Mouse (Mus musculus): ENCODE results near the gene Gm49361. TPM values are rescaled to one million over a fixed set of nuclear protein-coding genes. Genes with fewer than 3 reads are reported as not detected.
"Not testable (repeated sequence)": the region's sequence is repeated elsewhere in the genome, so short reads cannot be mapped to it uniquely, and the experiment has no call there.

The Gm49361 gene
- polyA plus RNA-seq, 1 experiment from 2014 or later: not detected

- H3K9me3 ChIP-seq (replicated peaks; ENCODE audit: control insufficient read depth, low read length): no peaks in the 10 kb centered on the region
- H3K4me3 ChIP-seq (replicated peaks; ENCODE audit: low read length): no peak within 1 kb of the TSS
- no peaks in the 10 kb centered on the region for H3K27me3 ChIP-seq (ENCODE audit: control insufficient read depth, insufficient read depth, low read length)
- no peak within 1 kb of the TSS for H3K4me2 ChIP-seq (ENCODE audit: low read depth, low read length)
- 72% methylated on average over 4 of the region's 4 CpGs for WGBS
- H3K36me3 ChIP-seq (ENCODE audit: control insufficient read depth, insufficient read depth, low read length): no peaks in the 10 kb centered on the region
- H3K9ac ChIP-seq (ENCODE audit: low read length): no peak within 1 kb of the TSS
- H3K27ac ChIP-seq (ENCODE audit: low read length): no peak within 1 kb of the TSS
- no peak for ATAC-seq (ENCODE audit: insufficient read depth, low FRiP score)
- H3K4me1 ChIP-seq (ENCODE audit: control insufficient read depth, insufficient read depth, low read length): peaks cover 10% of the 10 kb centered on the region
Observed at GRCm38 (mm10) chr14:57758237-57758636, 12.3 kb upstream of the Gm49361 start, which contains the start of gene Lats2. TSS of gene Lats2 (minus strand) at chr14:57758388.

DNA sequence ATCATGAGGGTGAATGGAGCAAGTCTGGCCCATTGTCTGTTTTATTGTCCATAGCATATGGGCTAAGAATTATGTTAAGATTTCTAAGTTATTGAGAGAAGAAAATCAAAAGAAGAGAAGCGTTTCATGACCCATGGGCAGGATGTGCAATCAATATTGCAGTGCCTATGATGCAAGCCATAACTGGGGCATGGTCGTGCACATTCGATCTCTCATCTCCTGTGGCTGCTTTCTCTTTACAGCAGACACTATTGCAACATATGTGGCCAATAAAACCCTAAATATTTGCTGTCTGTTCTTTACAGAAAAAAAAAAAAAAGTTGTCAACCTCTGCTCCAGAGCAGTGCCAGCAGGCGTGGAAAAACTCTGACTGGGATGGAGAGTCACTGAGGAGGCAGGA, 10.2 kb upstream of the Gm49361 start:
- no peak overlapping the region for H3K27ac ChIP-seq (ENCODE audit: low read length)
- no peak overlapping the region for H3K4me2 ChIP-seq (ENCODE audit: low read depth, low read length)
- H3K9me3 ChIP-seq (replicated peaks; ENCODE audit: control insufficient read depth, low read length): no peaks in the 10 kb centered on the region
- H3K36me3 ChIP-seq (ENCODE audit: control insufficient read depth, insufficient read depth, low read length): no peaks in the 10 kb centered on the region
- H3K9ac ChIP-seq (ENCODE audit: low read length): no peak overlapping the region
- 82% methylated on average over 4 of the region's 4 CpGs for WGBS
- no peak overlapping the region for H3K4me3 ChIP-seq (replicated peaks; ENCODE audit: low read length)
- H3K27me3 ChIP-seq (ENCODE audit: control insufficient read depth, insufficient read depth, low read length): no peaks in the 10 kb centered on the region
- peaks cover 10% of the 10 kb centered on the region for H3K4me1 ChIP-seq (ENCODE audit: control insufficient read depth, insufficient read depth, low read length)
- no peak for ATAC-seq (ENCODE audit: insufficient read depth, low FRiP score)

- H3K9me3 ChIP-seq (replicated peaks; ENCODE audit: control insufficient read depth, low read length): no peaks in the 10 kb centered on the region
- H3K36me3 ChIP-seq (ENCODE audit: control insufficient read depth, insufficient read depth, low read length): no peaks in the 10 kb centered on the region
- 91% methylated on average over 2 of the region's 2 CpGs for WGBS
- no peak overlapping the region for H3K4me3 ChIP-seq (replicated peaks; ENCODE audit: low read length)
- ATAC-seq (ENCODE audit: insufficient read depth, low FRiP score): no peak
- no peaks in the 10 kb centered on the region for H3K27me3 ChIP-seq (ENCODE audit: control insufficient read depth, insufficient read depth, low read length)
- H3K4me1 ChIP-seq (ENCODE audit: control insufficient read depth, insufficient read depth, low read length): peaks cover 10% of the 10 kb centered on the region
- no peak overlapping the region for H3K4me2 ChIP-seq (ENCODE audit: low read depth, low read length)
- H3K9ac ChIP-seq (ENCODE audit: low read length): no peak overlapping the region
- no peak overlapping the region for H3K27ac ChIP-seq (ENCODE audit: low read length)
Observed at GRCm38 (mm10) chr14:57755661-57756060, 9.8 kb upstream of the Gm49361 start.

- no peaks in the 10 kb centered on the region for H3K27me3 ChIP-seq (ENCODE audit: control insufficient read depth, insufficient read depth, low read length)
- H3K27ac ChIP-seq (ENCODE audit: low read length): peak overlapping the region; percentile 70
- no peaks in the 10 kb centered on the region for H3K36me3 ChIP-seq (ENCODE audit: control insufficient read depth, insufficient read depth, low read length)
- H3K4me3 ChIP-seq (replicated peaks; ENCODE audit: low read length): no peak overlapping the region
- WGBS: 13% methylated on average over 9 of the region's 9 CpGs
- peaks cover 8% of the 10 kb centered on the region; the same call in 1 of the 2 replicates for H3K4me1 ChIP-seq (ENCODE audit: control insufficient read depth, insufficient read depth, low read length)
- no peak overlapping the region for H3K4me2 ChIP-seq (ENCODE audit: low read depth, low read length)
- no peak overlapping the region for H3K9ac ChIP-seq (ENCODE audit: low read length)
- H3K9me3 ChIP-seq (replicated peaks; ENCODE audit: control insufficient read depth, low read length): no peaks in the 10 kb centered on the region
- ATAC-seq (ENCODE audit: insufficient read depth, low FRiP score): peak; percentile 59; the same call in 1 of the 2 replicates
Observed at GRCm38 (mm10) chr14:57753351-57753992, 7.6 kb upstream of the Gm49361 start.

- not testable (repeated sequence) for H3K27ac ChIP-seq (ENCODE audit: low read length); H3K4me2 ChIP-seq (ENCODE audit: low read depth, low read length); H3K27me3 ChIP-seq (ENCODE audit: control insufficient read depth, insufficient read depth, low read length); H3K9ac ChIP-seq (ENCODE audit: low read length); H3K4me3 ChIP-seq (replicated peaks; ENCODE audit: low read length); ATAC-seq (ENCODE audit: insufficient read depth, low FRiP score); H3K9me3 ChIP-seq (replicated peaks; ENCODE audit: control insufficient read depth, low read length); H3K36me3 ChIP-seq (ENCODE audit: control insufficient read depth, insufficient read depth, low read length)
- peaks cover 12% of the 10 kb centered on the region for H3K4me1 ChIP-seq (ENCODE audit: control insufficient read depth, insufficient read depth, low read length)
Observed at GRCm38 (mm10) chr14:57751006-57751405, 5.1 kb upstream of the Gm49361 start.

DNA sequence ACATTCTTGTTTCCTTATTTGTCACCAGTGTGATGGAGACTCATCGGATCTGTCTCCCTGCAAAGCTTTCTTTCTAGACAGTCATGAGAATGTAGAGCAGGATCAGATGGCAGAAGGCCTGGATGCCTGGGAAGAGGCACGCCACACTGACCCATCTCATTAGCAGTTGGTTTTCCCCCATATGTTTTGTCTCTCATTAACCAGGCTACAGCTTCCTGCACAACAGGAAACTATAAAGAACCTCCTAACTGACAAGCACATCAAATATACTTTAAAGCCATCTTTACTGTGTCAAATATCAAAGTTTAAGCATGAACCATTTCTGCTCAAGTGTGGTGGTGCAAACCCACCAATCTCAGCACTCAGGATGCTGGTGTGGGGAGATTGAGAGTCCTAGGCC, 3.6 kb upstream of the Gm49361 start:
- H3K27ac ChIP-seq (ENCODE audit: low read length): no peak overlapping the region
- H3K4me2 ChIP-seq (ENCODE audit: low read depth, low read length): no peak overlapping the region
- H3K27me3 ChIP-seq (ENCODE audit: control insufficient read depth, insufficient read depth, low read length): no peaks in the 10 kb centered on the region
- 68% methylated on average over 2 of the region's 2 CpGs for WGBS
- H3K9me3 ChIP-seq (replicated peaks; ENCODE audit: control insufficient read depth, low read length): no peaks in the 10 kb centered on the region
- H3K36me3 ChIP-seq (ENCODE audit: control insufficient read depth, insufficient read depth, low read length): no peaks in the 10 kb centered on the region
- ATAC-seq (ENCODE audit: insufficient read depth, low FRiP score): no peak
- no peak overlapping the region for H3K4me3 ChIP-seq (replicated peaks; ENCODE audit: low read length)
- no peak overlapping the region for H3K9ac ChIP-seq (ENCODE audit: low read length)
- H3K4me1 ChIP-seq (ENCODE audit: control insufficient read depth, insufficient read depth, low read length): peaks cover 12% of the 10 kb centered on the region

DNA sequence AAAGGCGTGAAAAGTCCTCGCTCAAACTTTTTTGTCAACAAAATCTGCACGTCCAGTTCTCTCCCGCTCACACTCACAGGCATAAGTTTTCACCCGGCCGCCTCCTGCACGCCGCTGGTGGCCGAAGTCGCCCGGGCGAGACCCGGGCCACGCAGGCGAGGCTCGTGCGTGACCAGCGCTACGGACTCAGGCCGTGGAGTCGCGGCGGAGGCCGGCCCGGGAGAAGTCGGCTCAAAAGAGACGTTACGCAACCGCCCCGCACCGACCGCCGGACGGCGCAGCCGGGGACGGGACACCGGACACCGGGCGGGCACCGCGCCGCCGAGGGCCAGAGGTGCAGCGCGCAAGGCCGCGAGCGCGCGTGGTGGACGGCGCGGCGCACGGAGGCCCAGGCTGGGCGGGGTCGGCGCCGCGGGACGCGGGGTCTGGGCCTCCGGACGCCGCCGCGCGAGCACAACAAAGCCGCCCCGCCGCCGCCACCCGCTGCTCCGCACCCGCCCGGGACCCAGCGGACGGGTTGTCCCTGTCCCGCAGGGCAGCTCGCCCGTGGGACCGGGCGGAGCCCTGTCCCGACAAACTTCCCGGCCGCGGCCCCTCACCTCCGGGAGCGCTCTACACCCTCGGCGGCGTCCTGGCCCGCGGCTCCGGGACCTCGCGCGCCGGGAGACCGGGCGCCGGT, 473 bp downstream of the Gm49361 start:
- Histone ChIP-seq H3K4me1 (ENCODE audit: control insufficient read depth, insufficient read depth, low read length) (peaks cover 11% of the 10 kb centered on the region; the same call in 1 of the 2 replicates), H3K4me2 (ENCODE audit: low read depth, low read length) (peak overlapping the region; percentile 79), H3K27ac (ENCODE audit: low read length) (peak overlapping the region; percentile 93), H3K4me3 (replicated peaks; ENCODE audit: low read length) (peak overlapping the region; percentile 79), H3K27me3 (ENCODE audit: control insufficient read depth, insufficient read depth, low read length) (no peaks in the 10 kb centered on the region), H3K36me3 (ENCODE audit: control insufficient read depth, insufficient read depth, low read length) (no peaks in the 10 kb centered on the region), H3K9ac (ENCODE audit: low read length) (peak overlapping the region; percentile 97), H3K9me3 (replicated peaks; ENCODE audit: control insufficient read depth, low read length) (no peaks in the 10 kb centered on the region)
- ATAC-seq (ENCODE audit: insufficient read depth, low FRiP score): peak; percentile 57
- WGBS: under 1% methylated on average over 102 of the region's 103 CpGs

DNA sequence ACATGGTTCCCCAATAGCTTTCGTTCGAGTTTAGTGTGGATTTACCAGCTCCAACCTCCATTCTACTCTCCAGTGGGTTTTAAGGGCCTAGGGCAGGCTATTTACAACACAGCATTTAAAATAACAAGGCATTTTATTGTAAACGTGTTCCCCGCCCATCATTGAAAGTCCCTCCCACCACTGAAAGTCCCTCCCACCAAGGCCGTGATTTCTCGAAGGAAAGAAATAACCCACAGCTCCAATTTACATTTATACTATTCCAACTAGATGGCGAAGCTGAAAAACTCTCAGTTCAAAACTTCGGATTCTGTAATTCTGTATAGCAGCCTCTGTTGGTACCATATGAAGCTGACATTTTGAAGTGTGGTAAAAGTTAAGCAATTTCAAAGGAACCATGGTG, 1.4 kb downstream of the Gm49361 start:
- Histone ChIP-seq H3K4me1 (ENCODE audit: control insufficient read depth, insufficient read depth, low read length) (peaks cover 11% of the 10 kb centered on the region; the same call in 1 of the 2 replicates), H3K4me3 (replicated peaks; ENCODE audit: low read length) (peak overlapping the region; percentile 79), H3K27ac (ENCODE audit: low read length) (no peak overlapping the region; the same call in 1 of the 2 replicates), H3K9me3 (replicated peaks; ENCODE audit: control insufficient read depth, low read length) (no peaks in the 10 kb centered on the region), H3K36me3 (ENCODE audit: control insufficient read depth, insufficient read depth, low read length) (no peaks in the 10 kb centered on the region), H3K27me3 (ENCODE audit: control insufficient read depth, insufficient read depth, low read length) (no peaks in the 10 kb centered on the region), H3K9ac (ENCODE audit: low read length) (peak overlapping the region; percentile 97), H3K4me2 (ENCODE audit: low read depth, low read length) (peak overlapping the region; percentile 79)
- 3% methylated on average over 8 of the region's 8 CpGs for WGBS
- no peak for ATAC-seq (ENCODE audit: insufficient read depth, low FRiP score)

DNA sequence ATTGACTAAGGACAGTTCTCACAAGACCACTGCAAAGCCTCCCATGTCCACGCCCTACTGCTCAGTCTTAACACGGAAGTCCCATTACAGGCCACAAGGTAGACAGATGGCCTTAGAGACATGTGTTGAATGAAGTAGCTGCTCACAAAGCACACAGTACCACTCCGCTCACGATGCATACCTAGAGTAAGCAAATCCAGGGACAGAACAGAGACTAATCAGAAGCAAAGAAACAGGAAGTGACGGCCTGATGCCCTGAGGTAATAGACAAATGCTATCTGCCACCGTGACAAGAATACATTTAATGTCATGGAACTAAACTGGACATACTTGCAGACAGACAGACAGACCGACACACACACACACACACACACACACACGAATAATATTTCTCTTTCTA, 5.3 kb downstream of the Gm49361 start:
- WGBS: 80% methylated on average over 8 of the region's 8 CpGs
- no peaks in the 10 kb centered on the region for H3K27me3 ChIP-seq (ENCODE audit: control insufficient read depth, insufficient read depth, low read length)
- peaks cover 24% of the 10 kb centered on the region for H3K4me1 ChIP-seq (ENCODE audit: control insufficient read depth, insufficient read depth, low read length)
- no peak overlapping the region for H3K4me3 ChIP-seq (replicated peaks; ENCODE audit: low read length)
- no peak for ATAC-seq (ENCODE audit: insufficient read depth, low FRiP score)
- no peak overlapping the region for H3K4me2 ChIP-seq (ENCODE audit: low read depth, low read length)
- no peaks in the 10 kb centered on the region for H3K9me3 ChIP-seq (replicated peaks; ENCODE audit: control insufficient read depth, low read length)
- H3K27ac ChIP-seq (ENCODE audit: low read length): no peak overlapping the region
- H3K36me3 ChIP-seq (ENCODE audit: control insufficient read depth, insufficient read depth, low read length): no peaks in the 10 kb centered on the region
- no peak overlapping the region for H3K9ac ChIP-seq (ENCODE audit: low read length)
